Mouse (Mus musculus): ENCODE data around the gene Hnrnpu.

DNA sequence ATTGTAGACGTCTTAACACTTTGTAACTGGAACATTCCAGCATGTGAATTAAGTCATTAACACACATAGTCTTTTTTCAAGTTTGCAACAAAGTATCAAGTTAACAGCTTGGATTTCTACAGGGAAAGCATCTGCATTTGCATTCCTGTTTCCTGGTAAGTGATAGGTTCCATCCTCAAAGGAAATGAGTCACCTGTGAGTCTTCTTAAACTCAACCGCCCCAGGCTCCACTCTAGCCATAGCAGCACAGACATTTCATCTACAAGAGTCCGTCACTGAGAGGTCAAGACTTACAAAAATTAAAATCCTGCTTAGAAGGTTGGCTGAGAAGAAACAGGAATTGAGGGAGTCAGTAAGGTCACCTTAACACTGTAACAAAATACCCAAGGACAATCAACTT is 45.9 kb downstream of the Hnrnpu start:
- TF ChIP-seq CTCF (IDR thresholded peaks at IDR 0.05; ENCODE audit: extremely low read depth, insufficient read depth, low read length) (no peak), POLR2A (IDR thresholded peaks at IDR 0.05; ENCODE audit: extremely low read depth, insufficient read depth, low read length) (no peak)
